Mouse (Mus musculus): ENCODE measurements around the gene Ddit4.

DNA sequence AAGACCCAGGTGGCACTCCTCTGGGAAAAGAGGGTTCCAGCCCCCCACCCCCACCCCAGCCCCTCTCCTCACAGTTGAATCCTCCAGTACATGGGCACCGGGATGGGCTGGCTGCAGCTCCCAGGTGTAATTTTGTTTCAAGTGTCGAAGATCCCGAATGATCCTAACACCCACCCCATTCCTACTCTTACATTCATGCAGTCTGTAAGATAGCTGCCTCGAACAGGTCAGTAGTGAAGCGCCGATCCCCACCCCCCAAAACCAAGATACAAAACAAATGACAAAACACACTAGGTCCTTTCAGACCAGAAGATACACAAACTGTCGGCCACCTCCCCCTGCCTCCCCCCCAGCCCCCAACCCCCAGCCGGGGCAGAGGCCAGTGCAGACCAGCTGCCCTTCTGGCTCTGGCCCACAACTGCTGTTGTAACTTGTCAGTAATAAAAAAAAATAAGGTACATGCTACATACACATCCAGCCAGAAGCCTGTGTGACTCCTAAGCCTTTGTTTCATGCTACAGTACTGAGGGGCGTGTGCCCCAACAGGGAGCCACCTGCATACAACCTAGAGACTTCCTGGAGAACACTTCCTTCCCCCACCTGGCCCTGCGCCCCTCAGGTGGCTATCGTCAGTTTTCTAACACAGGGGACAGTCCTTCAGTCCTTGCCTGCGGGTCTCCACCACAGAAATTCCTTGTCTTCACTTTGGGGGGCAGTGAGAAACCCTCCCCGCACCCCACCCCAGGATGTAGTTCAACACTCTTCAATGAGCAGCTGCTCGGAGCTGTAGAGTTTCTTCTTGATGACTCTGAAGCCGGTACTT, 1.6 kb downstream of the Ddit4 start:
- TF ChIP-seq TAL1 (IDR thresholded peaks at IDR 0.05; ENCODE audit: low read length), result no peak
- no peak for TF ChIP-seq GATA1 (IDR thresholded peaks at IDR 0.05; ENCODE audit: low read length)

Data from erythroblast, embryonic 14.5 days (primary cell).